Mouse (Mus musculus) myocyte (in vitro differentiated cells): Measurements from ENCODE around the gene Spats1. TPM values are rescaled to one million over a fixed set of nuclear protein-coding genes. Genes with fewer than 3 reads are reported as not detected.

Source experiments
- H3K27me3 ChIP-seq: one replicate; pipeline ENCODE4 v1.6.1; 2011; ENCODE audit not compliant: control insufficient read depth, insufficient read depth, insufficient read length
- H3K36me3 ChIP-seq: one replicate; pipeline ENCODE4 v1.6.1; 2011; ENCODE audit not compliant: control insufficient read depth, insufficient read depth
- H3K4me2 ChIP-seq: one replicate; pipeline ENCODE4 v1.6.1; 2011; ENCODE audit warnings: low read depth, control low read depth
- H3K4me3 ChIP-seq: one replicate; pipeline ENCODE4 v1.5.1; 2011; ENCODE audit warnings: mild to moderate bottlenecking, control low read depth, moderate library complexity
- H3K79me2 ChIP-seq: one replicate; pipeline ENCODE4 v1.6.1; 2011; ENCODE audit not compliant: control insufficient read depth, insufficient read depth
- H3ac ChIP-seq: one replicate; pipeline ENCODE4 v1.6.1; 2011; ENCODE audit not compliant: control insufficient read depth, insufficient read length
- CEBPB ChIP-seq: IDR thresholded peaks from 2 replicates; pipeline ENCODE4 v1.6.1; 2011; ENCODE audit warnings: mild to moderate bottlenecking, moderate library complexity; ENCODE audit not compliant: poor library complexity, insufficient read depth, severe bottlenecking
- E2F4 ChIP-seq: IDR thresholded peaks from one replicate; pipeline ENCODE4 v1.6.1; 2011; ENCODE audit warnings: mild to moderate bottlenecking, control low read depth, moderate library complexity; ENCODE audit not compliant: insufficient read depth
- MAX ChIP-seq: IDR thresholded peaks from one replicate; pipeline ENCODE4 v1.6.1; 2011; ENCODE audit warnings: low read depth, mild to moderate bottlenecking, control low read depth
- MYOD1 ChIP-seq, 3 experiments: IDR thresholded peaks; one replicate each; pipeline ENCODE4 v1.6.1; 2011; ENCODE audit warnings: control low read depth in 2 of 3, low read depth in 2 of 3, mild to moderate bottlenecking in 2 of 3, moderate library complexity in 1 of 3; ENCODE audit not compliant: insufficient read length in 2 of 3, control insufficient read depth in 1 of 3
- MYOG ChIP-seq, 3 experiments: IDR thresholded peaks; one replicate each; pipeline ENCODE4 v1.6.1; 2011; ENCODE audit warnings: control low read depth in 2 of 3, low read depth in 2 of 3, mild to moderate bottlenecking in 2 of 3; ENCODE audit not compliant: insufficient read length in 2 of 3, control insufficient read depth in 1 of 3, insufficient read depth in 1 of 3
- POLR2A ChIP-seq: IDR thresholded peaks from one replicate; pipeline ENCODE4 v1.6.1; 2011; ENCODE audit warnings: low read depth, mild to moderate bottlenecking, control low read depth, moderate library complexity; ENCODE audit not compliant: insufficient read length
- POLR2AphosphoS2 ChIP-seq: IDR thresholded peaks from one replicate; pipeline ENCODE4 v1.6.1; 2011; ENCODE audit warnings: low read depth, control low read depth; ENCODE audit not compliant: insufficient read length
- REST ChIP-seq: IDR thresholded peaks from one replicate; pipeline ENCODE4 v1.6.1; 2011; ENCODE audit warnings: mild to moderate bottlenecking, control low read depth, moderate library complexity; ENCODE audit not compliant: insufficient read depth, insufficient read length
- SRF ChIP-seq: IDR thresholded peaks from one replicate; pipeline ENCODE4 v1.6.1; 2011; ENCODE audit warnings: low read depth; ENCODE audit not compliant: control insufficient read depth, insufficient read length
- TCF12 ChIP-seq: IDR thresholded peaks from one replicate; pipeline ENCODE4 v1.6.1; 2011; ENCODE audit warnings: mild to moderate bottlenecking, control low read depth; ENCODE audit not compliant: poor library complexity, insufficient read depth, severe bottlenecking
- TCF3 ChIP-seq: IDR thresholded peaks from one replicate; pipeline ENCODE4 v1.6.1; 2011; ENCODE audit warnings: low read depth, control low read depth; ENCODE audit not compliant: insufficient read length
- USF1 ChIP-seq: IDR thresholded peaks from one replicate; pipeline ENCODE4 v1.6.1; 2011; ENCODE audit warnings: low read depth, mild to moderate bottlenecking, control low read depth, moderate library complexity
- polyA plus RNA-seq: library from polyadenylated mRNA; unstranded; fragments of >200 nt; fragmentation: generic; extraction: Trizol; gene quantifications from one replicate; pipeline ENCODE4 v1.2.1, GENCODE M21; 2012; ENCODE audit warnings: missing spikeins

The Spats1 gene
- polyA plus RNA-seq, 1 experiment: 0.07 TPM

DNA sequence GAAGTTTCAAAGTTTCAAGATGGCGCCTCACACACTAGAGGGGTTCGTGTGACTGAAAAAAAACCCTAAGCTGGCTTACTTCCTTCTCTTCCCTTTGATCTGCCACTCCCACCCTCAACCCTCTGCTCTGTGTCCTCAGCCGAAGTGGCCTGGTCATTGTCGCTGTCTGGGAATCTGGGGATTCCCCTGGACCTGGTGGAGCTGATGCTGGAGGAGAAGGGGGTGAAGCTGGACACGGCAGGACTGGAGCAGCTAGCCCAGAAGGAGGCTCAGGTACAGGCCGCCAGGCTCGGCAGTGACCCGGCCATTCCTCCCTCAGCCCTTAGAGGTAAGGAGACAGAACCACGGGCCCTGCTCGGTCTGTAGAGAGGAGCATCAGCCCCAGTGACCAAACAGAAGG, 40.6 kb upstream of the Spats1 start:
- Histone ChIP-seq H3K27me3 (no peaks in the 10 kb centered on the region), H3K36me3 (no peaks in the 10 kb centered on the region), H3K79me2 (no peaks in the 10 kb centered on the region), H3ac (no peak overlapping the region), H3K4me3 (no peak overlapping the region), H3K4me2 (no peak overlapping the region)
- TF ChIP-seq E2F4: no peak
- no peak for TF ChIP-seq USF1
- no peak for TF ChIP-seq TCF3
- no peak for TF ChIP-seq MYOD1 (IDR thresholded peaks at IDR 0.05; ENCODE audit: control insufficient read depth in 1 of 3, insufficient read length in 2 of 3, low read depth in 2 of 3)
- TF ChIP-seq MYOG (IDR thresholded peaks at IDR 0.05; ENCODE audit: control insufficient read depth in 1 of 3, insufficient read depth in 1 of 3, insufficient read length in 2 of 3, low read depth in 2 of 3): no peak
- TF ChIP-seq POLR2AphosphoS2: no peak
- no peak for TF ChIP-seq TCF12
- TF ChIP-seq SRF: no peak
- TF ChIP-seq CEBPB: no peak
- TF ChIP-seq REST: no peak
- no peak for TF ChIP-seq POLR2A
- no peak for TF ChIP-seq MAX

DNA sequence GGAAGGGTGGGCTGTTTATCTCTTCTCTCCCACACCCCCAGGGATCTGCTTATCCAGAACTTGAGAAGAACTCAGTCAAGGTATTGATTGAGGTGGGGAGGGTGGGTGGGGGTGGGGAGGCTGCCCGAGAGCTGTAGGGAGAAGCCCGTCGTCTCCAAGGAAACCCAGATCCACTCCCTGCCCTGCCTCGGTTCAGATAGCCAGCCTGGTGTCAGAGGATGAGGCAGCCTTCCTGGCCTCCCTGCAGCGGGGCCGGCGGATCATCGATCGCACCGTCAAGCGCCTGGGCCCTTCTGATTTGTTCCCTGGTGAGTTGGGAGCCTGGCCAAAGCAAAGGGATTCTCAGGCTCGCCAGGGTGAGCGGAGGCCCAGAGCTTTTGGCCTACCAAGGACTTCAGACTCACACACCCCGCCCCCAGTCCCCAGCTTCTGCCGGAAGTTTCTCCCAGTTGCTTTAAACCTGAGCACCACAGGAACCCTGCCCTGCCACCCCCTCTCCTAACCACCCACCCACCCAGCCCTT, 40.0 kb upstream of the Spats1 start:
- Histone ChIP-seq H3K4me3 (no peak overlapping the region), H3K36me3 (no peaks in the 10 kb centered on the region), H3K27me3 (no peaks in the 10 kb centered on the region), H3K79me2 (no peaks in the 10 kb centered on the region), H3K4me2 (no peak overlapping the region), H3ac (no peak overlapping the region)
- TF ChIP-seq USF1 (no peak), REST (no peak)

DNA sequence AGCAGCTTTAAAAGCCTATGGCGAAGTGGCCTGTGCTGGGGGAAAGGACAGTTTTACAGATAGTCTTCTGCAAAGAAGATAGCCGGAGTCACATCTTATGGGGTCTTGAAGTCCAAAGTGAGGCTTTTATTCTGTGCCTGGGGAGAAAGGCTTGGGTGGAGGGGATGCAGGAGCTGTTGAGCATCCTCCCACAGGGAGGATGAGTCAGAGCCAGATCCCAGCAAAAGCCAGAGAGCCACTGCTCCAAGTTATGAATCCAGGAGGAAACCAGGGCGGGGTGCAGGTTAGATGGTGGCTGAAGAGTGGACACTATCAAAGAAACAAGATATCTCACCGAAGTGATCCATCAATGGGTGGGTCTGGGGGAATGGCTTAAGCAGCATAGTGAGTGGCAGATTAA, 36.5 kb upstream of the Spats1 start:
- Histone ChIP-seq H3ac (no peak overlapping the region), H3K4me2 (no peak overlapping the region), H3K36me3 (peaks cover 3% of the 10 kb centered on the region), H3K27me3 (no peaks in the 10 kb centered on the region), H3K79me2 (no peaks in the 10 kb centered on the region), H3K4me3 (no peak overlapping the region)
- no peak for TF ChIP-seq TCF3
- no peak for TF ChIP-seq MAX
- no peak for TF ChIP-seq MYOD1 (IDR thresholded peaks at IDR 0.05; ENCODE audit: control insufficient read depth in 1 of 3, insufficient read length in 2 of 3, low read depth in 2 of 3)
- no peak for TF ChIP-seq CEBPB
- no peak for TF ChIP-seq POLR2A
- TF ChIP-seq TCF12: no peak
- TF ChIP-seq POLR2AphosphoS2: no peak
- TF ChIP-seq SRF: no peak
- TF ChIP-seq REST: no peak
- TF ChIP-seq USF1: no peak
- no peak for TF ChIP-seq E2F4
- TF ChIP-seq MYOG (IDR thresholded peaks at IDR 0.05; ENCODE audit: control insufficient read depth in 1 of 3, insufficient read depth in 1 of 3, insufficient read length in 2 of 3, low read depth in 2 of 3): no peak

DNA sequence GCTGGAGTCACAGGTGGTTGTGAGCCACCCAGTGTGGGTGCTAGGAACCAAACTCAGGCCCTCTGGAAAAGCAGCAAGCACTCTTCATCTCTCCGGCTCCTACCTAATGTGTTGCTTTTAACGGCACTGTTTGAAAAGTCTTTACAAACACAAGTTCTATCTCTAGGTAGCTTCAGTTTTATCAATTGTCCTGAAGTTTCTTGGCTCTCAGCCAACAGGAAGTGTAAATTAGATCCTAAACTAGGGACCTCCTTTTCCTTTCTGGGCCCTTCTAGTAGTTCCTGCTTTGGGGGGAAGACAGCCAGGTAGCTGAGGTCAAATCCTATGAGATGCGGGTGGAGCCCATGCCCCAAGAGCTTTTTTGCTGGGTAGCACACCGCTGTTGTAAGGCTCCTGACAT, 35.7 kb upstream of the Spats1 start:
- H3K79me2 ChIP-seq: no peaks in the 10 kb centered on the region

DNA sequence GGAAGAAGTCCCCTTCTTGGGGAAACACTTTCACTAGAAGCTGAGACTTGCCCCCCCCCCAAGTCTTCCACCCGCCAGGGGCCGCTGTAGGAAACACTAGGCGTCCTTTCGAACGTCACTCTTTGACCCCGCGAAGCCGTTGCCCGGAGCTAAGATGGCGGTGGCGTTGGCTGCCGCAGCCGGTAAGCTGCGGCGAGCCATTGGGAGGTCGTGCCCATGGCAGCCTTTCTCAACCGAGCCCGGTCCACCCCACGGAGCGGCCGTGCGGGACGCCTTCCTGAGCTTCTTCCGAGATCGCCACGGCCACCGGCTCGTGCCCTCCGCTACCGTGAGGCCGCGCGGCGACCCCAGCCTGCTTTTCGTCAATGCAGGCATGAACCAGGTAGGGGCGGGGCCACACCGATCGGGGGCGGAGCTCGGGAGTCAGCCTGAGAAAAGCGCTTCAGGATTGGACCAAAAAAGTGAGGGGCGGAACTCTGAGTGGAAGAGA, 31.5 kb upstream of the Spats1 start, which contains the start of gene Aars2:
TSS of gene Aars2 (plus strand) at position 142 of the 490 bp plus-strand sequence.
- H3K79me2 ChIP-seq: no peaks in the 10 kb centered on the region
- TF ChIP-seq CEBPB: no peak
- TF ChIP-seq MYOD1 (IDR thresholded peaks at IDR 0.05; ENCODE audit: control insufficient read depth in 1 of 3, insufficient read length in 2 of 3, low read depth in 2 of 3): no peak
- TF ChIP-seq E2F4: no peak
- peak; percentile 24 for TF ChIP-seq POLR2AphosphoS2
- no peak for TF ChIP-seq TCF3
- TF ChIP-seq REST: no peak
- peak; percentile 72 for TF ChIP-seq POLR2A
- no peak for TF ChIP-seq MAX
- peak within 1 kb of the TSS; percentile 71 for H3K4me2 ChIP-seq
- peaks cover 3% of the 10 kb centered on the region for H3K36me3 ChIP-seq
- H3K4me3 ChIP-seq: peak within 1 kb of the TSS; percentile 22
- no peaks in the 10 kb centered on the region for H3K27me3 ChIP-seq
- H3ac ChIP-seq: peak within 1 kb of the TSS; percentile 78

More for the DNA sequence above, 35.7 kb upstream of the Spats1 start:
- Histone ChIP-seq H3ac (no peak overlapping the region), H3K27me3 (no peaks in the 10 kb centered on the region), H3K36me3 (peaks cover 3% of the 10 kb centered on the region), H3K4me2 (no peak overlapping the region), H3K4me3 (no peak overlapping the region)
- TF ChIP-seq MYOG (IDR thresholded peaks at IDR 0.05; ENCODE audit: control insufficient read depth in 1 of 3, insufficient read depth in 1 of 3, insufficient read length in 2 of 3, low read depth in 2 of 3) (no peak), SRF (no peak), POLR2A (no peak), POLR2AphosphoS2 (no peak), TCF12 (no peak), USF1 (no peak), MYOD1 (IDR thresholded peaks at IDR 0.05; ENCODE audit: control insufficient read depth in 1 of 3, insufficient read length in 2 of 3, low read depth in 2 of 3) (no peak), TCF3 (no peak), MAX (no peak), CEBPB (no peak), REST (no peak), E2F4 (no peak)
